In genomic region chr10:21441690-21442089, GRCm38 (mm10) we compare ENCODE assay signal across 22 mouse cellular contexts.
"Had no signal": no experiment of that assay in that cellular context is flagged by ENCODE, and none has a peak within 500 bp of the region (broad histone marks: within the 10 kb centered on the region; RNA-seq: fewer than 3 reads in every experiment).

No protein-coding gene starts in this region.

- H3K27ac ChIP-seq: heart, adult 2 months; heart, embryonic 13.5 days; heart, embryonic 15.5 days; hindbrain, embryonic 13.5 days; hindbrain, embryonic 15.5 days; hindbrain, postnatal 0 days; kidney, embryonic 15.5 days; kidney, postnatal 0 days; limb, embryonic 13.5 days had no signal

- DNase-seq: forebrain, postnatal 0 days; gastrocnemius, postnatal 14 days; gastrocnemius, postnatal 36 days; heart, adult 2 months; heart, postnatal 14 days; heart, postnatal 36 days; kidney, adult 11 months; kidney, adult 2 months; kidney, adult 9 months; kidney, postnatal 14 days; kidney, postnatal 36 days; layer of hippocampus, adult 9-11 months; layer of hippocampus, postnatal 36 days had no signal

- H3K36me3 ChIP-seq: heart, embryonic 13.5 days; heart, embryonic 15.5 days; hindbrain, embryonic 13.5 days; hindbrain, embryonic 15.5 days; kidney, embryonic 15.5 days; limb, embryonic 13.5 days had no signal

- H3K4me1 ChIP-seq: hindbrain, embryonic 15.5 days had no signal

- ATAC-seq: forebrain, postnatal 0 days; hindbrain, postnatal 0 days had no signal

- H3K27me3 ChIP-seq: heart, embryonic 13.5 days; heart, embryonic 15.5 days; hindbrain, embryonic 13.5 days; hindbrain, embryonic 15.5 days; kidney, embryonic 15.5 days; limb, embryonic 13.5 days had no signal

- H3K9me3 ChIP-seq: heart, embryonic 13.5 days; heart, embryonic 15.5 days; hindbrain, embryonic 13.5 days; hindbrain, embryonic 15.5 days; kidney, embryonic 15.5 days; limb, embryonic 13.5 days had no signal

- H3K9ac ChIP-seq: forebrain, postnatal 0 days; heart, embryonic 13.5 days; heart, embryonic 15.5 days; hindbrain, embryonic 13.5 days; hindbrain, embryonic 15.5 days; kidney, embryonic 15.5 days; limb, embryonic 13.5 days had no signal

- H3K4me2 ChIP-seq: heart, embryonic 11.5 days; heart, embryonic 13.5 days; heart, embryonic 15.5 days; hindbrain, embryonic 13.5 days; hindbrain, embryonic 15.5 days; kidney, embryonic 15.5 days; limb, embryonic 13.5 days had no signal

- H3K4me3 ChIP-seq: heart, adult 2 months; heart, embryonic 13.5 days; heart, embryonic 15.5 days; hindbrain, embryonic 13.5 days; hindbrain, embryonic 15.5 days; kidney, embryonic 15.5 days; limb, embryonic 13.5 days had no signal
